Mouse (Mus musculus): ENCODE results near the gene Erc2. TPM values are rescaled to one million over a fixed set of nuclear protein-coding genes. Genes with fewer than 3 reads are reported as not detected.

Gene Erc2
- total and polyA plus RNA-seq, 3 experiments = not detected

- dilution Hi-C loops (cut with MboI; ENCODE audit: extremely low pct_ligation_motif_present, extremely low pct_unique_long_range_greater_than_20kb, low sequenced_read_pairs) = no loop called here
- H3K9ac ChIP-seq (ENCODE audit: insufficient read depth, low read depth) = no peak overlapping the region
- H3K27ac ChIP-seq (ENCODE audit: insufficient read depth, low read depth) = no peak overlapping the region
- H3K27me3 ChIP-seq (replicated peaks) = no peaks in the 10 kb centered on the region
- TF ChIP-seq JUND (conservative IDR thresholded peaks at IDR 0.05; ENCODE audit: low read depth, low read length) (no peak), MYC (IDR thresholded peaks at IDR 0.05; ENCODE audit: low read depth, low read length) (no peak), UBTF (IDR thresholded peaks at IDR 0.05; ENCODE audit: low read depth, low read length) (no peak)
- in situ Hi-C loops (cut with MboI; ENCODE audit: low pct_ligation_motif_present, low pct_unique_long_range_greater_than_20kb, low sequenced_read_pairs) = no loop called here
- H3K36me3 ChIP-seq (replicated peaks in 1 of 2; ENCODE audit: control insufficient read depth in 1 of 2, insufficient read depth in 1 of 2, low read length in 1 of 2) = no peaks in the 10 kb centered on the region
- no peak overlapping the region for H3K4me2 ChIP-seq (ENCODE audit: insufficient read depth, low read depth, poor library complexity, severe bottlenecking)
- no peak for DNase-seq (ENCODE audit: extremely low read depth)
- no peaks in the 10 kb centered on the region for H3K9me3 ChIP-seq (replicated peaks; ENCODE audit: low read length)
- 0 out of 4 replicates have a peak, but pooled peaks cover 0 to 3% of the 10 kb centered on the region in 2 experiments for H3K4me1 ChIP-seq (ENCODE audit: control insufficient read depth in 1 of 2, insufficient read depth in 2 of 2)
- H3K79me2 ChIP-seq (replicated peaks; ENCODE audit: control insufficient read depth, extremely low read depth, insufficient read depth, poor library complexity, severe bottlenecking) = no peaks in the 10 kb centered on the region
- H3K4me3 ChIP-seq (replicated peaks in 1 of 3; ENCODE audit: low read depth in 2 of 3, low read length in 2 of 3, poor library complexity in 1 of 3) = no peak overlapping the region
Observed at GRCm38 (mm10) chr14:27781221-27781620, 159.0 kb downstream of the Erc2 start.

DNA sequence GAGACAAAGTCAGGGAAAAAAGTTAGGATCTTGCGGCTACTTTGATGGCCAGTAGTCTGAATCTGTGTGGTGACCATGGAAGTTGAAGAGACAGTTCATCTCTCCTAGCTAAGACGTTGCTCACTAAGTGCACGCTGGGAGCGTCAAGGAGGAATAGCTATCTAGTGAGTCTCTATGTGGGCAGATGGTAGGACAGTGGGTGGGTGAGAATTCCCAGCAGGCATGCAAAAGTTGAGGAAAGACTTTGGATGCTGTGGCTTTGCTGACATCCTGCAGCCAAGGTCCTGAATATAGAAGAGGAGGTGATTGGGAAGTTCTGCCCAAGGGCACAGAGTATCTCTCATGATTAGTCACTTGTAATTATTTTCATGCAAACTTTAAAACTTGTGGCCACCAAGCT is 162.6 kb downstream of the Erc2 start:
- dilution Hi-C loops (cut with MboI; ENCODE audit: extremely low pct_ligation_motif_present, extremely low pct_unique_long_range_greater_than_20kb, low sequenced_read_pairs) (no loop called here), in situ Hi-C loops (cut with MboI; ENCODE audit: low pct_ligation_motif_present, low pct_unique_long_range_greater_than_20kb, low sequenced_read_pairs) (no loop called here)
- TF ChIP-seq NRF1 (IDR thresholded peaks at IDR 0.05; ENCODE audit: low read depth, low read length) = no peak
- no peak for TF ChIP-seq TCF12 (IDR thresholded peaks at IDR 0.05; ENCODE audit: low read depth, low read length)
- TF ChIP-seq JUND (conservative IDR thresholded peaks at IDR 0.05; ENCODE audit: low read depth, low read length) = no peak
- TF ChIP-seq ZKSCAN1 (IDR thresholded peaks at IDR 0.05; ENCODE audit: borderline replicate concordance, low read depth, low read length) = no peak
- no peak for TF ChIP-seq NELFE (IDR thresholded peaks at IDR 0.05; ENCODE audit: low read depth, low read length)
- no peak for TF ChIP-seq MAZ (IDR thresholded peaks at IDR 0.05; ENCODE audit: low read depth, low read length)
- no peak for TF ChIP-seq MXI1 (IDR thresholded peaks at IDR 0.05; ENCODE audit: low read depth, low read length)
- TF ChIP-seq E2F4 (IDR thresholded peaks at IDR 0.05; ENCODE audit: insufficient replicate concordance, low read depth, low read length) = no peak
- TF ChIP-seq KAT2A (IDR thresholded peaks at IDR 0.05; ENCODE audit: insufficient replicate concordance, low read length) = no peak
- TF ChIP-seq RAD21 (IDR thresholded peaks at IDR 0.05; ENCODE audit: low read depth, low read length) = no peak
- TF ChIP-seq TBP (conservative IDR thresholded peaks at IDR 0.05; ENCODE audit: low read depth, low read length) = no peak
- TF ChIP-seq USF2 (conservative IDR thresholded peaks at IDR 0.05; ENCODE audit: low read depth, low read length) = no peak

More for the DNA sequence above, 162.6 kb downstream of the Erc2 start:
- Histone ChIP-seq H3K27me3 (replicated peaks) (no peaks in the 10 kb centered on the region), H3K27ac (ENCODE audit: insufficient read depth, low read depth) (no peak overlapping the region), H3K9me3 (replicated peaks; ENCODE audit: low read length) (no peaks in the 10 kb centered on the region), H3K9ac (ENCODE audit: insufficient read depth, low read depth) (no peak overlapping the region), H3K79me2 (replicated peaks; ENCODE audit: control insufficient read depth, extremely low read depth, insufficient read depth, poor library complexity, severe bottlenecking) (no peaks in the 10 kb centered on the region), H3K4me1 (ENCODE audit: control insufficient read depth in 1 of 2, insufficient read depth in 2 of 2) (peaks cover 0 to 11% of the 10 kb centered on the region in 2 experiments; a peak in 1 of 4 replicates), H3K4me2 (ENCODE audit: insufficient read depth, low read depth, poor library complexity, severe bottlenecking) (no peak overlapping the region), H3K36me3 (replicated peaks in 1 of 2; ENCODE audit: control insufficient read depth in 1 of 2, insufficient read depth in 1 of 2, low read length in 1 of 2) (no peaks in the 10 kb centered on the region), H3K4me3 (replicated peaks in 1 of 3; ENCODE audit: low read depth in 2 of 3, low read length in 2 of 3, poor library complexity in 1 of 3) (no peak overlapping the region)
- DNase-seq (ENCODE audit: extremely low read depth) = no peak

Measured in CH12.LX (cell line).